Mouse (Mus musculus) hematopoietic stem cell, adult 5-6 weeks (primary cell): ENCODE data around the gene Pla2g4a. TPM values are rescaled to one million over a fixed set of nuclear protein-coding genes. Genes with fewer than 3 reads are reported as not detected.

Source experiments
- ATAC-seq, 2 experiments: fragments of 125-278 bp in 1 of 2; replicated peaks in 1 of 2; 2 replicates each; pipeline ENCODE4 v1.8.0; 2016 to 2017; ENCODE audit warnings: inconsistent platforms in 2 of 2, mild to moderate bottlenecking in 2 of 2, moderate number of reproducible peaks in 2 of 2, low read depth in 1 of 2, moderate TSS enrichment in 1 of 2; ENCODE audit not compliant: low FRiP score in 2 of 2, poor library complexity in 2 of 2, severe bottlenecking in 2 of 2, insufficient read depth in 1 of 2, low TSS enrichment in 1 of 2
- total RNA-seq: library from RNA; stranded (forward); fragments of 172-1452, 232-1000 nt; gene quantifications from 2 replicates; pipeline ENCODE4 v1.2.3, GENCODE M21; 2017

Pla2g4a gene
- total RNA-seq, 1 experiment from 2014 or later: 193 TPM

DNA sequence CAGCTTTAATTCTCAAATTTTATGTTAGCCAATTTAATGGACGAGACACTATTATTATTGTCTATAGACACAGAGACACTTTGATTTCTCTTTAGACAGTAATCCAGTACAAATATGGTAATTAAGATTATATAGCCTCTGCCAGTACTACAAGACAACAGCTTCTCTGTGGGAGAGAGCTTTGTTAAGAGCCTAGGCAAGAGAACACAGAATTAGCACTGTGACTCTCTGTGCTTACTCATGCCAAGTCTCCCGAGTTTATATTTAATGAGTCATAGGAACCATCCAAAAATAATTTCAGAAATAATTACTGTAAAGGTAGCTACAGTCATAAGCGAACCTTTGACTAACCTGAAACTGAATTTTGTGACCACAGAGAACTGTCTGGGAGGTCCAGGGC, 84.6 kb downstream of the Pla2g4a start:
- no peak for ATAC-seq

DNA sequence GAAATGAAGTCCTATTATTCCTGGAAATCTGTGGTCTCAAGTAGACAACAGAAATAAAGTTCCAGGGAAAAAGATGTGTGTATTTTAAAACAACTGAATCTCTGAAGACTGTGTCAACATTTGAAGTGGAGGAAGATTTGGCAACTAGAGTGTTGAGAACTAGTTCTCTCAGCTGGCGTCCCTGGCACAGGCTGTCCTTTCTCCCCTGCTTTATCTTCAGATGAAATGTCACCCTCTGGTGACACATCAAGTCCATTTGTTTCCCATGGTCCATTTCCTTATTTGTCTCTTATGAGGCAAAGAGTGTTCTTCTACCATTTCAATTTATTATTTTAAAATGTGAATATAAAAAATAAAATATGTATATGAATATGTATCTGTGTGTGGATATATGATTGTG, 89.5 kb downstream of the Pla2g4a start:
- ATAC-seq: no peak

DNA sequence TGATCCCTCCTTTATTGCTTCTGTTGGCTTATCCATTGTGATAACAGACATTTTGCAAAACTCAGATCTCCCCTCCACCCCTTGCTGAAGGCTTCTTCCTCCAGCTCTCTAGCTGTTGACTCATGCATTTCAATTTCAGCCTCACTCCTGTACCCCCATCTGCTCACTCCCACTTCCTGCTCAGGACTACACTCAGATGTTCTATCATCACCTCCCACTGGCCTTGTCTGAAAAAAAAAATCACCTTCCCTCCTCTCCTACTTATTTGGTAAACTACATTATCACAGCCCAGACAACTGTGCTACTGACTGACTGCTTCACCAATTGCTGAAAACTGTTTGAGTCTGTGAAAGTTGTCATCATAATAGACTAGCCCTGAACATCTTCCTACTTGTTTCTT, 93.8 kb downstream of the Pla2g4a start:
- ATAC-seq: no peak

DNA sequence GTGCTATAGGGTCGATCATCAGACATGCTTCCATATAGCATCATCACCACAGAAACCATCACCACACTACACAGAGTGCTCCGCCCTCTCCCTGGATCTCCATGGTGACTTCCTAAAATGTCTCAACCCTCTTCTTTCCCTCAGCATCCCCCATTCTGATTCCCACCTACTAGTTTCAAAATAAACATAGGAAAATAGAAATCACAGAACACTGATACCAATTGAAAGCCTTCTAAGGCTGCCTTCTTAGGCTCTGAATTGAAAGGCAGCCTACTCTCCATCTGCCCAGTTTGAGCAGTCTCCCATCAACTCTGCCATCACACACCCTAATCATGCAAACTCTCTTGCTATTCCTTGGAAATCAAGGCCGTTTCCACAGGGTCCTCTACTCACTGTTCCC, 94.9 kb downstream of the Pla2g4a start:
- no peak for ATAC-seq

DNA sequence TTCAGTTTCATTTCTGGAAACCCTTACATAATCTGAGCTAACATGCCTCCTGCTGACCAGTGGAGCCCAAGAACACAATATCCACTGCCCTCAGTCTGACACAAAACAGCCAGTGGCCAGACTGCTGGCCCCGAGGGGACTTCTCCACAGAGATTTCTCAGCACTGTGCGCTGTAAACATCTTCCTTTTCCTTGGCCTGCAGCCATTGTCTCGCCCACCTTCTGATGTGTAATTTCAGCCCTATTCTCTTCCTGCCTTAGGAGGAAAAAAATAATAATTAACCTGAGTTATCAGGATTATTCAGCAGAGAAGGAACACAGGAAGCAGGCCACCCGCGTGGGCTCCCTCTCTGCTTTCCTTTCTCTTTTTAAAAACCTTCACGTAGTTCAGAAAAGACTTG, 98.3 kb downstream of the Pla2g4a start:
- no peak for ATAC-seq

DNA sequence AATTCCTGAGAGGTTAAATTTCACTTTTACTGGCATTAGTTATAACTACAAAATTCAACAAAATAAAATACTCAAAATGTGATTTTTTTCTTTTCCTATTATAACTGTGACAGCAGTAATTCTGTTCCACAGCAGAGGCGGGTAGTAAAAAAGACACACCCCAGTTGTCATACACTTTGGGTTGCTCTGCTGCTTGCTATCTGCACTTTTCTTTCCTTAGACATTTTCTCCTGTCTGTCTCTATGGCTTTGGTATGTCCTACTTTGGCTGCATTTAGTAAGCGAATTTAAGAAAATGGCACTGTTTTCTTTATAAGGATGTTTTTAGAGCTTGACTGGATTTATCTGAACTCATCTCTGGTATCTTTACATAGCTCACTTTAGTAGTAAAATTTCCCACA, 98.9 kb downstream of the Pla2g4a start:
- ATAC-seq: no peak

DNA sequence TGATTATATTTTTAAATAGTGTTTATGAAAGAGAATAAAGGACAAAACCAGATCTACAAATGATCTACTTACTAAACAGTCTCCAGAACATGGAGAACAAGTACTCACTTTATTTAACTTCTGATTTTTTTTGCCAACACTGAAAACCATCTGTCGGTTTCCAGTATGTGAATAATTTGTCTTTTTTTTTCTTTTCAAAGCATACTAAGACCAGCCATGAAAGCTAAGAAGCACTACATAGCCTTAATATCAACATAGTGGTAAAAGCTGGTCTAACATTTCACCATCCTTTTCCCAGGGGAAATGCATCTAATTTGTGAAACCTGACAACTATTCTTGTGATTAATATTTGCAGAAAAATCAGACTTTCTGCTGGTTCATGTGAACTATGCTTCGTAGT, 99.5 kb downstream of the Pla2g4a start:
- no peak for ATAC-seq

DNA sequence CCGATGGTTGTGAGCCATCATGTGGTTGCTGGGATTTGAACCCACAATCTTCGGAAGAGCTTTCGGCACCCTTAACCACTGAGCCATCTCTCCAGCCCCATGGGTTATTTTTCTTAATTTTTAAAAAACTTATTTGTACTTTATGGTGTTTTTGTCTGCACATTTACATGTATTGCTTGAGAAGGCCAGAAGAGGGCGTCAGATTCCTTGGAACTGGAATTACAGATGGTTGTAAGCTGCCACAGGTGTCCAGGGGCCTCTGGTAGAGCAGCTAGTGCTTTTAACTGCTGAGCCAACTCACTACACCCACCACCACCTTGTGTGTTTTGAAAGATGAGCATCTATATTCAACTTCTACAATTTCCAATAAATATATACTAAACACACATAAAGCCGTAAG, 102.4 kb downstream of the Pla2g4a start:
- ATAC-seq: no peak

DNA sequence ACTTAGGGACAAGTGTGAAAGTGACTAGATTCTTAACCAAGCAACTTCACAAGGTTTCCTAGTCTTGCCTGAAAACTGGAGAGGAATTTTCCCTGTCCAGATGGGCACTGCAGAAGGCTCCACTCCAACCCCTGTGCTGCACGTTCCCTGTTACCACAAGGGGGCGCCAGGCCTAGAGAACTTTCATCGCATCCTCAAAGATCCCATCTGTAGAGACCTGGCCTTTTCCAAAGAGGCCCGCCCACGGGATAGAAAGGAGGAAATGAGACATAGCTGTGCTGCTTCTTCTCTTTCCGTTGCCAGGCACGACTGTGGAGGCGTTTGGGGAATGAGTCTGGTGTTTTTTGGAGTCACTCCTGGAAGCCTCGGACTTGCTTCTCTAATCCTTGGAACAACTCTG, 104.4 kb downstream of the Pla2g4a start:
- ATAC-seq: peak; percentile 32 to 73; a peak in 2 of 4 replicates

DNA sequence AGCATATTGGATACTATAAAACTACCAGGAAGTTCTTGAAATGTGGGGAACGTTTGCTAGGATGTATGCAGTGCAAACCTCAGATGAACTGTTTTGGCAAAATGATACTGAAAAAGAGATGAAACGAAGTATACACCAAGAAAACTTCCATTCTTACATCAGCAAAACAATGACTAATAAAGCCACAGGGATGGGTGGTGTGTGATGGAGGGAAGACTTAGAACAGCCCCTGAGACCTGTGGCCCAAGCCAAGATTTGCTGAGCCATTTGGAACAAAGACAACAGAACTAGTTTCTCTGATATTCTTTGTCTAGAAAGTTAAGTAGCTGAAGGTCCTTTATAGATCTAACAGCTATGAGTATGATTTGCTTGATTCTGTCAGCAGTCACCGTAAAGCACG, 105.5 kb downstream of the Pla2g4a start:
- no peak for ATAC-seq

DNA sequence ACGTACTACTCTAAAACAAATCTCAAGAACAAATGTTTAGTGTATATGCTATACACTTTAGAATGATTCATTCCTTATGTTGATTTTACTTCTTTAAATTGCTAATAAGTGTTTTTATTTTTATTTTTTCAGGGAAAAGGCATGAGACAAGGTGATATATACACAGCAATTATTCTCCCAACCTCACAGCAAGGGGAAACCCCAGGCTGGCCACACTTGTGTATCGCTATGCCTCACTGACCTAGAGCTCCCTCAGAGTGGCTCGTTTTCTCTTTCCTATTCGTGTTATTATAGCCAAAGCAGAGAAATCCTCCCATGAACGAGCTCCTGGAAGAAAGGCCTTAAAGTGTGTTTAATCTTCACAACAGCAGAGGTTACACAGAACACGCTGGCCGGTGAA, 106.2 kb downstream of the Pla2g4a start:
- no peak for ATAC-seq

DNA sequence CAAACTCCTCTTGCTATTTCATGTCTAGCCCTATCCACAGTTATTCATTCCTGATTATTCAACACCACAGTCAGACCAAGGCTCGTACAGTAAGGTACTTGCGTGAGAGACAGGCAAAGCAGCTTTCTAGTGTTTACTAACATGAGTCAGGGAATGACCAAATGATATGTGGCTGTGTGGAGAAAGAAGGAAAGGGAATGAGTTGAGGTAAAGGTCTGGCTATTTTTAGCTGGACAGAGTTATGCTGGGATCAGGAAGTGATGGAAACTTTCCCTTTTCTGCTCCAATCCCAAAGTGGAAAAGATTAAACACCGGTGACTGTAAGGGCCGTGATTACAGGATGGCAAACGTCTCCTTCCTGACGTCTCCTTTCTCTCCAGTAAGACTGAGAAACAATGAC, 114.4 kb downstream of the Pla2g4a start:
- ATAC-seq: no peak

DNA sequence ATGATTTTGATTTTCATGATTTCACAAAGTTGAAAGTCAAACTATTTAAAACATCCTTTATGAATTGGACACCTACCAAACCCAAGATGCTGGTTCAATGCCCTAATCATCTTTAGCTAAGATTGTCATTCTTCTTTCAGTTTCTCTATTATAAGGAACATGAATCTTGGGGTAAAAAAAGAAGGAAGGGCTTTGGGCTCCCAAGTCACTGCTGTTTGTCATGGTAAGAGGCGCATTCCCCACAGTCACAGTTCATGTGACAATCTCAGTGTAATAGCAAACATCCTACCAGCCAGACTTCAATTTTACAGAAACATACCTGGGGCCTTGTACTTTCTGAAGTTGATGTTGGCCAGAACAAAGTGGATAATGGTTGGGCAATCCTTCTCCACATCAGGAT, 119.2 kb downstream of the Pla2g4a start:
- no peak for ATAC-seq

DNA sequence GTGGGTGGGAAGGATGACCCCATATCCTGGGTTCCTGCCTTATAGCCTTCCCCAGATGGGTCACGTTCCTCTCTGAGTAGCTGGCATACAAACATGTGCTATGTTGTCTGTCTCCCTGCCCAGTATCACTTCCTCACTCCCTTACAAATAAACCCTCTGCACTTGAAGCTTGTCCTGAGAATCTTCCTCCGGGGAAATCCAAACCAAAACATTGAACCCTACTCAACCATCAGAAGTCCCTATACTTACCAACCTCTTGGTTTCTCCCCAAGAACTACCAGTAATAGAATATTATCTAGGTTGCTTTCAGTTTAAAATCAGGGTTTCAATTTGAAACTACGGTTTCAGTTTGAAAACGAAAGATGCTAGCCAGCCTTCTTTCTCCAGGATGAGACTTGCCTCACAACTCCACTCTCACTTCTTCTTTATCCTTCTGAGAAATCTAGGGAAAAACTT, 120.1 kb downstream of the Pla2g4a start:
- ATAC-seq: no peak

DNA sequence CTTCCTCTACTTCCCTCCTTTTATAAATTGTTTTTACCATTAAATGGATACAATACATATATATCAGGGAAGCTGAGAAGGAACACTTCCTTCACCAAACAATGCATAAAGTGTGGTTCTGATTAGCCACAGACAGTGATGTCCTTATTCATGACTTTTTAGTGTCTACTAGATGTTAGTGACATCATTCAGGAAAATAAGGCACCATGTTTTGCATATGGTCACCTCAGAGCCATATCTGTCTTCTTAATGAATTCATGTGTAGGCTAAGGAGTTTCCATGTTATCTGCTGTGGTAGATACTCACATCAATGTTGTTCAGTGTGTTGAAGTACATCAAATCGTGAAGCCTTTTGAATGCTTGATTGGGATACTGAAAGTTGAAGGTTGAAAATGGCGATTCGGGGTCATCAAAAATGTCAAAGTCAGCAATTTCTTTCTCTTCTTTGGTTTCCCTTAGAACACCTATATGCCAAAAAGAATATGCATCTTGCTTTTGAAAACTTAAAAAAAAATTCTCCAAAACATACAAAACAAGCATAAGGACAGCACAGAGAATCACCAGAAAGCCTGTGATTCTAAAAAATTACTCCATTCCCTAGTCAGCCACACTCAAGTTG, 120.7 kb downstream of the Pla2g4a start:
- no peak for ATAC-seq

DNA sequence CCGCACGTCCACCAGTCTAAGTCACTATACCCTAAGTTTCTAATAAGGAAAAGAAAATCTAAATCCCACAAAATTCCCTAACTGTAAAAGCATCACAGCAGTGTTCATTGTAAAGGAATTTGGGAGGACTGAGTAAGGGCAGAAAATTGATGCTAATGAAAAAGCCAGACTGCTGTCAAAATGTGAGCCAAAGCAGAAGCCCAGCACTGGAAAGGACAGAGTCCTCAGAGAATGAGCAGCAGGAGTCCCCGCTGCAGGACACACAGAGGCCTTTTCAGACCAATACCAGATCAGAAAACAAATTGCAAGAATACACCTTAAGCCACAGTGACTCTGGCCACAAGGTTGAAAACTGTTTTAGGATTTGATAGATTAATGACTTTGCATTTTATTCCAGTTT, 124.6 kb downstream of the Pla2g4a start:
- ATAC-seq: no peak

DNA sequence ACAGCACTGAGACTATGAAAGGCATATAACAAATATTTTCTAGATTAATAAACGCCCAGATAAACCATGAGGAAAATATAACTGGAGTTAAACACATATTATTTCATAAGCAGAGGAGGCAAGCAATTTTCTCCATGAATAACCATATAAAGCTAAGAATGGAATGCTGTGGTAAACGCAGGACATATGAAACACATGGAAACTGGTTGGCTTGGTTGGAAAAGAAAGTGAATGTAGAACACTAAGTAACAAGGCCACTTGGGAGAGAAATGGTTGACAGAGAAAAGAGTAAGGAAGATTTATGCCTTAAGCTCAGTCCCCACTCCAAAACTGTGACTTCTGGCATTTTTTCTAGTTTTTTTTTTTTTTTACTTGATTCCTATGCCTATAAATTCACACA, 127.2 kb downstream of the Pla2g4a start:
- ATAC-seq: no peak

DNA sequence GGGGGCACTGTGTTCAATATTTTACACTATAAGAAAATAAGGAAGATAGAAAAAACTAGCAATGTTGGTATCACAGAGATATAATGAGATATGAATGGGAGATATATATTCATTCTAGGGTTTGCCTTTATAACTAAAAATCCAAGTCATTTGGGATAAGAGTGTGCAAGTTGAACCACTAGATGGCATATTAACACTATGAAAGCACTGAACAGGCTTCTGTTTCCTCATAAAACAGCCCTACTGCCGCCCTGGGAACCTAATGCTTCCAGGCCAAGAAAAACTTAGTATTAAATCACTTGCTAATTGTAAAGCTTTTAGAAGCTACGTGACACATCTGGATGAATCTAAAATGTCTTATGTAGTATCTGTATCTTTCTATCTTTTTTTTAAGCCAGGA, 128.1 kb downstream of the Pla2g4a start:
- peak; percentile 71 for ATAC-seq

DNA sequence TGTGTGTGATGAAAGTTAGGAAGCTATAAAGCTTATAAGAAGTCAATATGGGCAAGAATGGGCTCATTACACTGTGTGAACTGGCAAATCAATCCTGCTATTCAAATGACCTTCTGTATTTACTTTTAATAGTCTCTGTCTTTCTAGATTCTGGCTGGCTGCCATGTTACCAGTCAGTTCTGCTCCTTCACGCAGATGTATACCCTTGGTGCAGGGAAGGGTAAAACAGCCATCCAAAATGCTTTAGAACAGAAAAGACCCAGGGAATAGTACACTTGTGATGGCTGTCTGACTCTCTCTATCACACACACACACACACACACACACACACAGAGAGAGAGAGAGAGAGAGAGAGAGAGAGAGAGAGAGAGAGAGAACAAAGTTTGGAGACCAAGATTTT, 128.6 kb downstream of the Pla2g4a start:
- ATAC-seq: no peak

DNA sequence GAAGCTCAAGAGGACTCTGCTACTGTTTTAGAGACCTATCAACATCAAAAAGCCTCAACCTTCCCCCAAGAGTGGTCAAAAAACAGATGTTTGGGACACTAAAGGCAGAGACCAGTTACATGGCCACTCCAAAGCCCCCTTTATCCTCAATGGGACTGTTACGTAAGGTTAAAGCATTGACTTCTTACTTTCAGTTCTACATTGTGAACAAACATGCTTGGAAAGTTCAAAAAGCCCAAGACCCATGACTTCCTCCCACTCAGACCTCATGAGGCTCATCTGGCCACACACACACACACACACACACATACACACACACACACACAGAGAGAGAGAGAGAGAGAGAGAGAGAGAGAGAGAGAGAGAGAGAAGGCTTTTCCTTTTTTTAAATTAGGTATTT, 130.0 kb downstream of the Pla2g4a start:
- no peak for ATAC-seq
